Mouse (Mus musculus) ES-Bruce4 (cell line): Measurements from ENCODE around the gene Echdc2. TPM values are rescaled to one million over a fixed set of nuclear protein-coding genes. Genes with fewer than 3 reads are reported as not detected.

Experiments
- H3K27ac ChIP-seq: 2 replicates; pipeline ENCODE4 v1.5.1; 2012; ENCODE audit warnings: low read length, inconsistent platforms; ENCODE audit not compliant: insufficient read depth
- H3K27me3 ChIP-seq: 2 replicates; pipeline ENCODE4 v1.6.1; 2012; ENCODE audit warnings: mild to moderate bottlenecking, low read length, inconsistent platforms; ENCODE audit not compliant: control insufficient read depth, poor library complexity, insufficient read depth, severe bottlenecking
- H3K36me3 ChIP-seq: 2 replicates; pipeline ENCODE4 v1.6.1; 2012; ENCODE audit warnings: inconsistent platforms, mild to moderate bottlenecking, low read length, moderate library complexity; ENCODE audit not compliant: control insufficient read depth, poor library complexity, insufficient read depth, severe bottlenecking
- H3K4me1 ChIP-seq: one replicate; pipeline ENCODE4 v1.8.1; 2011; ENCODE audit warnings: low read length; ENCODE audit not compliant: control insufficient read depth, insufficient read depth
- H3K4me3 ChIP-seq: 2 replicates; pipeline ENCODE4 v1.5.1; 2011; ENCODE audit warnings: low read depth, mild to moderate bottlenecking, low read length
- H3K9ac ChIP-seq: 2 replicates; pipeline ENCODE4 v1.6.1; 2012; ENCODE audit warnings: low read depth, mild to moderate bottlenecking, inconsistent platforms; ENCODE audit not compliant: poor library complexity, severe bottlenecking
- H3K9me3 ChIP-seq: replicated peaks from 2 replicates; pipeline ENCODE4 v1.6.1; 2012; ENCODE audit warnings: mild to moderate bottlenecking, low read length, inconsistent platforms; ENCODE audit not compliant: control insufficient read depth, poor library complexity, insufficient read depth, severe bottlenecking
- CTCF ChIP-seq: IDR thresholded peaks from one replicate; pipeline ENCODE4 v1.8.1; 2011; ENCODE audit warnings: low read depth, low read length
- EP300 ChIP-seq: IDR thresholded peaks from 2 replicates; pipeline ENCODE4 v1.6.1; 2011; ENCODE audit warnings: low read depth, low read length; ENCODE audit not compliant: insufficient read depth
- POLR2A ChIP-seq: IDR thresholded peaks from one replicate; pipeline ENCODE4 v1.8.1; 2011; ENCODE audit warnings: low read length; ENCODE audit not compliant: insufficient read depth
- polyA plus RNA-seq: library from polyadenylated mRNA; stranded (reverse); fragments of >200 nt; gene quantifications from 2 replicates; pipeline ENCODE4 v1.2.4, GENCODE M21; 2011; ENCODE audit warnings: low read depth; ENCODE audit not compliant: missing spikeins, insufficient read depth, insufficient read length

Echdc2 gene
- polyA plus RNA-seq, 1 experiment, result 52.8 TPM

GRCm38 (mm10) chr4:108213023-108213422, 47.8 kb downstream of the Echdc2 start:
- H3K9me3 ChIP-seq, result no peaks in the 10 kb centered on the region
- H3K27ac ChIP-seq, result no peak overlapping the region
- H3K9ac ChIP-seq, result no peak overlapping the region
- no peaks in the 10 kb centered on the region for H3K27me3 ChIP-seq
- H3K4me3 ChIP-seq, result no peak overlapping the region
- no peaks in the 10 kb centered on the region for H3K4me1 ChIP-seq
- TF ChIP-seq CTCF, result no peak
- TF ChIP-seq EP300, result no peak
- no peak for TF ChIP-seq POLR2A
- 0 out of 2 replicates have a peak, but pooled peaks cover 3% of the 10 kb centered on the region for H3K36me3 ChIP-seq

GRCm38 (mm10) chr4:108217332-108218179, 52.3 kb downstream of the Echdc2 start, which contains the start of gene Zyg11a:
Gene Zyg11a, minus strand, starts transcription at chr4:108218048.
- no peaks in the 10 kb centered on the region for H3K36me3 ChIP-seq
- H3K9ac ChIP-seq, result peak within 1 kb of the TSS; percentile 91
- peaks cover 1% of the 10 kb centered on the region for H3K4me1 ChIP-seq
- H3K9me3 ChIP-seq, result no peaks in the 10 kb centered on the region
- H3K27ac ChIP-seq, result peak within 1 kb of the TSS; percentile 98
- TF ChIP-seq EP300 (no peak), CTCF (no peak)
- peak within 1 kb of the TSS; percentile 72 for H3K4me3 ChIP-seq
- H3K27me3 ChIP-seq, result no peaks in the 10 kb centered on the region

GRCm38 (mm10) chr4:108219019-108219418, 53.8 kb downstream of the Echdc2 start:
- H3K27me3 ChIP-seq, result no peaks in the 10 kb centered on the region

GRCm38 (mm10) chr4:108222507-108222906, 57.3 kb downstream of the Echdc2 start:
- Histone ChIP-seq H3K9me3 (no peaks in the 10 kb centered on the region), H3K9ac (no peak overlapping the region), H3K27me3 (no peaks in the 10 kb centered on the region), H3K36me3 (no peaks in the 10 kb centered on the region), H3K27ac (no peak overlapping the region), H3K4me3 (no peak overlapping the region), H3K4me1 (peaks cover 3% of the 10 kb centered on the region)
- TF ChIP-seq CTCF, result no peak
- TF ChIP-seq POLR2A, result no peak
- no peak for TF ChIP-seq EP300

More at GRCm38 (mm10) chr4:108219019-108219418, 53.8 kb downstream of the Echdc2 start:
- H3K9me3 ChIP-seq, result no peaks in the 10 kb centered on the region
- peaks cover 3% of the 10 kb centered on the region for H3K4me1 ChIP-seq
- no peaks in the 10 kb centered on the region for H3K36me3 ChIP-seq
- peak overlapping the region; percentile 98 for H3K27ac ChIP-seq
- H3K4me3 ChIP-seq, result peak overlapping the region; percentile 72
- peak overlapping the region; percentile 91; the same call in 1 of the 2 replicates for H3K9ac ChIP-seq
- TF ChIP-seq CTCF, result no peak
- TF ChIP-seq EP300, result peak; percentile 98

GRCm38 (mm10) chr4:108225341-108225872, 60.2 kb downstream of the Echdc2 start:
- TF ChIP-seq EP300 (no peak), CTCF (no peak), POLR2A (no peak)
- H3K9me3 ChIP-seq, result no peaks in the 10 kb centered on the region
- H3K27ac ChIP-seq, result 0 out of 2 replicates have a peak overlapping the region, but pooled peaks have one; percentile 66
- H3K4me1 ChIP-seq, result peaks cover 3% of the 10 kb centered on the region
- H3K9ac ChIP-seq, result no peak overlapping the region
- H3K36me3 ChIP-seq, result no peaks in the 10 kb centered on the region
- no peak overlapping the region for H3K4me3 ChIP-seq
- no peaks in the 10 kb centered on the region for H3K27me3 ChIP-seq

Other genes starting within 250 kb of the Echdc2 start
- 35.9 and 41.5 TPM in 2 replicates for gene Cpt2, start 241.8 kb upstream of the Echdc2 start, polyA plus RNA-seq
- gene Slc1a7, start 197.1 kb upstream of the Echdc2 start, polyA plus RNA-seq, result 0.19 TPM in 1 of 2 replicates, not detected in the other
- gene Podn, start 69.0 kb upstream of the Echdc2 start, polyA plus RNA-seq, result 3.3 and 4.4 TPM in 2 replicates
- gene Scp2, start 20.4 kb upstream of the Echdc2 start, polyA plus RNA-seq, result 54.4 and 62.8 TPM in 2 replicates
- 22.3 and 23.2 TPM in 2 replicates for gene Zyg11a, start 52.6 kb downstream of the Echdc2 start, polyA plus RNA-seq
- 26.7 and 30.8 TPM in 2 replicates for gene Zyg11b, start 135.7 kb downstream of the Echdc2 start, polyA plus RNA-seq
- 53.6 and 62.0 TPM in 2 replicates for gene Coa7, start 162.7 kb downstream of the Echdc2 start, polyA plus RNA-seq
- gene Shisal2a, start 217.9 kb downstream of the Echdc2 start, polyA plus RNA-seq, result 1.2 and 1.4 TPM in 2 replicates
- 11.3 and 11.5 TPM in 2 replicates for gene Gpx7, start 241.5 kb downstream of the Echdc2 start, polyA plus RNA-seq